Comparison of ENCODE assay signal across 19 mouse cellular contexts in the genomic region with DNA sequence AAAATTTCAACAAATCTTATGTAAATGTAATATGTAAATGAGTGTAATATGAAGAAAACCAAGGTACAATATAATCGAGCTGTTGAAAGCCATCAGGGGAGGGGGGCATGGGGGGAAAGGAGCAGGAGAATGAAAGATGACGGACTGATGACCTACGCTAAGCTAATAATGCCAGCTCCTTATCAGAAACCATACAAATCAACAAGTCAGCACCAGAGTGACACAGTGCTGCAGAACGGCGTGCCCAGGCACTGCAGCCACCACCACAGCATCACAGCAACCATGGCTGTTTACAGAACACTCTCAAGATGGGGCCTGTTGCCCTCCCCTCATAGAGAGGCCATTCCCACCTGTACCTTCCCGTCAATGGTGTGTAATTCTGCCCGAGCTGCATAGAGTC. TPM values are rescaled to one million over a fixed set of nuclear protein-coding genes. Genes with fewer than 3 reads are reported as not detected.
A peak's percentile ranks its signal among the peaks of the same experiment; 100 is the strongest.
DNase-seq lines count a peak whose midpoint lies in the region; ATAC-seq and TF ChIP-seq lines count a peak whose summit lies in the region.
"Had no signal": no experiment of that assay in that cellular context is flagged by ENCODE, and none has a peak within 500 bp of the region (broad histone marks: within the 10 kb centered on the region; RNA-seq: fewer than 3 reads in every experiment).

No protein-coding gene starts in this region.

- no peaks in the 10 kb centered on the region for H3K36me3 ChIP-seq in heart, embryonic 11.5 days (ENCODE audit: control insufficient read depth, insufficient read depth, low read length)
- H3K36me3 ChIP-seq in heart, embryonic 15.5 days = no peaks in the 10 kb centered on the region
- H3K36me3 ChIP-seq in intestine, embryonic 14.5 days (ENCODE audit: control insufficient read depth, insufficient read depth, low read length) = no peaks in the 10 kb centered on the region
- H3K36me3 ChIP-seq in intestine, embryonic 15.5 days = no peaks in the 10 kb centered on the region
- H3K36me3 ChIP-seq: embryonic facial prominence, embryonic 12.5 days; forebrain, embryonic 15.5 days had no signal

- no peak for TF ChIP-seq CTCF in olfactory bulb, adult 2 months (IDR thresholded peaks at IDR 0.05; ENCODE audit: insufficient read depth, low read depth, low read length)

- H3K27ac ChIP-seq in heart, embryonic 11.5 days (ENCODE audit: low read depth, low read length) = no peak overlapping the region
- H3K27ac ChIP-seq in heart, embryonic 15.5 days = peak overlapping the region; percentile 24; the same call in 1 of the 2 replicates
- no peak overlapping the region for H3K27ac ChIP-seq in intestine, embryonic 14.5 days (ENCODE audit: low read depth)
- H3K27ac ChIP-seq in intestine, embryonic 15.5 days = no peak overlapping the region
- peak overlapping the region; percentile 22; the same call in 1 of the 2 replicates for H3K27ac ChIP-seq in olfactory bulb, adult 2 months (ENCODE audit: insufficient read depth, low read depth, low read length)
- H3K27ac ChIP-seq: embryonic facial prominence, embryonic 12.5 days; forebrain, embryonic 15.5 days; hindbrain, postnatal 0 days had no signal

- peak overlapping the region; percentile 31 for H3K4me2 ChIP-seq in heart, embryonic 11.5 days
- 0 out of 2 replicates have a peak overlapping the region, but pooled peaks have one; percentile 14 for H3K4me2 ChIP-seq in heart, embryonic 15.5 days
- no peak overlapping the region for H3K4me2 ChIP-seq in intestine, embryonic 14.5 days (ENCODE audit: low read length)
- H3K4me2 ChIP-seq in intestine, embryonic 15.5 days (replicated peaks) = no peak overlapping the region
- H3K4me2 ChIP-seq: embryonic facial prominence, embryonic 12.5 days; forebrain, embryonic 15.5 days had no signal

- TF ChIP-seq POLR2A in olfactory bulb, adult 2 months (IDR thresholded peaks at IDR 0.05; ENCODE audit: insufficient read depth, low read depth, low read length) = no peak

- no peaks in the 10 kb centered on the region for H3K9me3 ChIP-seq in heart, embryonic 11.5 days (replicated peaks; ENCODE audit: control insufficient read depth, low read length)
- no peaks in the 10 kb centered on the region for H3K9me3 ChIP-seq in heart, embryonic 15.5 days (replicated peaks)
- no peaks in the 10 kb centered on the region for H3K9me3 ChIP-seq in intestine, embryonic 14.5 days (ENCODE audit: control insufficient read depth, low read length)
- no peaks in the 10 kb centered on the region for H3K9me3 ChIP-seq in intestine, embryonic 15.5 days
- H3K9me3 ChIP-seq: embryonic facial prominence, embryonic 12.5 days; forebrain, embryonic 15.5 days had no signal

- DNase-seq in heart, postnatal 14 days = no peak
- DNase-seq in heart, postnatal 25 days (ENCODE audit: low spot score) = no peak
- peak; percentile 42 for DNase-seq in intestine, embryonic 14.5 days (ENCODE audit: low spot score)
- DNase-seq: adrenal gland, postnatal 14 days; cerebellum, adult 11-12 months; cerebellum, adult 9-10 months; cerebellum, postnatal 25 days; gastrocnemius, postnatal 36 days; kidney, adult 8-10 months had no signal

- H3K4me3 ChIP-seq in heart, embryonic 11.5 days (ENCODE audit: low read depth, low read length) = no peak overlapping the region
- H3K4me3 ChIP-seq in heart, embryonic 15.5 days = no peak overlapping the region
- no peak overlapping the region for H3K4me3 ChIP-seq in intestine, embryonic 14.5 days (ENCODE audit: low read depth, low read length)
- no peak overlapping the region for H3K4me3 ChIP-seq in intestine, embryonic 15.5 days (replicated peaks)
- H3K4me3 ChIP-seq in olfactory bulb, adult 2 months (ENCODE audit: insufficient read depth, low read depth, low read length) = no peak overlapping the region
- H3K4me3 ChIP-seq: embryonic facial prominence, embryonic 12.5 days; forebrain, embryonic 15.5 days had no signal

- peaks cover 24% of the 10 kb centered on the region for H3K4me1 ChIP-seq in heart, embryonic 11.5 days (ENCODE audit: control insufficient read depth, insufficient read depth, low read length)
- peaks cover 45% of the 10 kb centered on the region for H3K4me1 ChIP-seq in heart, embryonic 15.5 days (replicated peaks)
- no peaks in the 10 kb centered on the region for H3K4me1 ChIP-seq in intestine, embryonic 14.5 days (replicated peaks; ENCODE audit: control insufficient read depth, insufficient read depth, low read length)
- 0 out of 2 replicates have a peak, but pooled peaks cover 2% of the 10 kb centered on the region for H3K4me1 ChIP-seq in intestine, embryonic 15.5 days (replicated peaks)
- peaks cover 28% of the 10 kb centered on the region for H3K4me1 ChIP-seq in olfactory bulb, adult 2 months (ENCODE audit: control insufficient read depth, insufficient read depth, low read length)
- H3K4me1 ChIP-seq: embryonic facial prominence, embryonic 12.5 days had no signal

- no peaks in the 10 kb centered on the region for H3K27me3 ChIP-seq in heart, embryonic 11.5 days (ENCODE audit: control insufficient read depth, insufficient read depth, low read length)
- no peaks in the 10 kb centered on the region for H3K27me3 ChIP-seq in heart, embryonic 15.5 days
- H3K27me3 ChIP-seq in intestine, embryonic 14.5 days (replicated peaks; ENCODE audit: control insufficient read depth, insufficient read depth, low read length) = no peaks in the 10 kb centered on the region
- H3K27me3 ChIP-seq in intestine, embryonic 15.5 days (replicated peaks) = no peaks in the 10 kb centered on the region
- H3K27me3 ChIP-seq: CH12.LX; embryonic facial prominence, embryonic 12.5 days; forebrain, embryonic 15.5 days; Patski had no signal

- WGBS in heart, embryonic 11.5 days (ENCODE audit: insufficient replicate concordance) = 53% methylated on average over 7 of the region's 7 CpGs
- 39% methylated on average over 7 of the region's 7 CpGs for WGBS in heart, embryonic 15.5 days
- 76% methylated on average over 7 of the region's 7 CpGs for WGBS in intestine, embryonic 14.5 days
- WGBS in intestine, embryonic 15.5 days = 64% methylated on average over 7 of the region's 7 CpGs
- 84% methylated on average over 7 of the region's 7 CpGs for WGBS in olfactory bulb, adult 2 months

- H3K9ac ChIP-seq in heart, embryonic 11.5 days (ENCODE audit: low read depth, low read length) = no peak overlapping the region
- no peak overlapping the region for H3K9ac ChIP-seq in heart, embryonic 15.5 days
- H3K9ac ChIP-seq in intestine, embryonic 14.5 days (ENCODE audit: low read length) = no peak overlapping the region
- H3K9ac ChIP-seq in intestine, embryonic 15.5 days = no peak overlapping the region
- H3K9ac ChIP-seq: embryonic facial prominence, embryonic 12.5 days; forebrain, embryonic 15.5 days had no signal

- intact Hi-C loops in heart, postnatal 14 days (cut with DNase I) = no loop called here
- intact Hi-C loops in heart, postnatal 25 days (cut with DNase I) = no loop called here

- ATAC-seq in heart, embryonic 11.5 days (replicated peaks; ENCODE audit: insufficient number of reproducible peaks, low FRiP score, low TSS enrichment) = no peak; the same call in 1 of the 2 replicates
- ATAC-seq in heart, embryonic 15.5 days (replicated peaks; ENCODE audit: insufficient number of reproducible peaks, insufficient read depth, low FRiP score, low read depth) = no peak
- ATAC-seq in intestine, embryonic 14.5 days (replicated peaks; ENCODE audit: low FRiP score, low TSS enrichment, low read depth) = no peak
- ATAC-seq in intestine, embryonic 15.5 days = no peak
- ATAC-seq: forebrain, embryonic 15.5 days; hindbrain, postnatal 0 days; intestine, embryonic 16.5 days; Patski had no signal

RNA-seq across cellular contexts. Expression of gene Ddhd1, which starts 10.8 kb away (rescaled TPM):
- polyA plus RNA-seq in heart, embryonic 11.5 days (2014; fragmentation: Nextera tagmentation; extraction: Ambion mirVana) = 12.6 and 13.9 TPM in 2 replicates
- total RNA-seq in heart, postnatal 14 days (2021) = 10 to 100 TPM; 10.0 to 11.8 TPM
- polyA plus RNA-seq in heart, embryonic 15.5 days (2015; fragmentation: Nextera tagmentation; extraction: Ambion mirVana) = 7.3 and 8.0 TPM in 2 replicates
- 1 to 10 TPM; 8.2 to 8.3 TPM for total RNA-seq in heart, postnatal 25 days (2021)
- polyA plus RNA-seq in intestine, embryonic 14.5 days (2014; fragmentation: Nextera tagmentation; extraction: Ambion mirVana) = 13.0 and 13.1 TPM in 2 replicates
- polyA plus RNA-seq in intestine, embryonic 15.5 days (2015; fragmentation: Nextera tagmentation; extraction: Ambion mirVana) = 6.7 and 8.6 TPM in 2 replicates
- 333 TPM in 1 of 2 replicates, not detected in the other for polyA plus RNA-seq in olfactory bulb, adult 2 months (2012; ENCODE audit: insufficient read depth, insufficient read length, low replicate concordance, missing spikeins)

Comparison
In these comparisons a context has a peak if more than half of its experiments do, and no peak if none do; other contexts are left out.
1. H3K27ac ChIP-seq: peak in heart, embryonic 15.5 days (single experiment) and olfactory bulb, adult 2 months (single experiment); none in heart, embryonic 11.5 days (single experiment), intestine, embryonic 14.5 days (single experiment) and intestine, embryonic 15.5 days (single experiment).
2. H3K4me2 ChIP-seq: peak in heart, embryonic 11.5 days (single experiment) and heart, embryonic 15.5 days (single experiment); none in intestine, embryonic 14.5 days (single experiment) and intestine, embryonic 15.5 days (single experiment).
3. RNA of gene Ddhd1, which starts 10.8 kb away (polyA plus RNA-seq): 333 TPM in olfactory bulb, adult 2 months; 12.6 to 13.9 TPM in heart, embryonic 11.5 days, 13.0 to 13.1 TPM in intestine, embryonic 14.5 days, 7.3 to 8.0 TPM in heart, embryonic 15.5 days and 6.7 to 8.6 TPM in intestine, embryonic 15.5 days; every median in the first group is over 10 times any median in the second.